Mouse (Mus musculus) embryonic facial prominence, embryonic 12.5 days (tissue): ENCODE results near the gene Cyp26a1. TPM values are rescaled to one million over a fixed set of nuclear protein-coding genes. Genes with fewer than 3 reads are reported as not detected.

Source experiments
- ATAC-seq: fragments of 200-750 bp; cut with Nextera tagmentation; 2 replicates; pipeline ENCODE4 v1.8.0; 2017; ENCODE audit not compliant: insufficient number of reproducible peaks, insufficient read depth, low FRiP score, low TSS enrichment
- H3K27ac ChIP-seq: fragments of 300-500 bp; sonication (generic); 2 replicates; pipeline ENCODE4 v1.5.1; 2016; ENCODE audit warnings: mild to moderate bottlenecking
- H3K27me3 ChIP-seq: fragments of 300-500 bp; sonication (generic); 2 replicates; pipeline ENCODE4 v1.6.1; 2016; ENCODE audit warnings: mild to moderate bottlenecking, moderate library complexity
- H3K36me3 ChIP-seq: fragments of 300-500 bp; sonication (generic); 2 replicates; pipeline ENCODE4 v1.6.1; 2016; ENCODE audit warnings: mild to moderate bottlenecking
- H3K4me1 ChIP-seq: fragments of 300-500 bp; sonication (generic); 2 replicates; pipeline ENCODE4 v1.6.1; 2016
- H3K4me2 ChIP-seq: fragments of 300-500 bp; sonication (generic); replicated peaks from 2 replicates; pipeline ENCODE4 v1.6.1; 2016; ENCODE audit warnings: mild to moderate bottlenecking, moderate library complexity
- H3K4me3 ChIP-seq: fragments of 300-500 bp; sonication (generic); 2 replicates; pipeline ENCODE4 v1.5.1; 2016; ENCODE audit warnings: mild to moderate bottlenecking
- H3K9ac ChIP-seq: fragments of 300-500 bp; sonication (generic); 2 replicates; pipeline ENCODE4 v1.6.1; 2016; ENCODE audit warnings: mild to moderate bottlenecking, moderate library complexity
- H3K9me3 ChIP-seq: fragments of 300-500 bp; sonication (generic); 2 replicates; pipeline ENCODE4 v1.6.1; 2016; ENCODE audit warnings: mild to moderate bottlenecking, moderate library complexity
- WGBS: fragments of 180-500 bp; shearing (Covaris S2); methylation state at CpG from one replicate; pipeline ENCODE4 v1.1.7; 2016; 5-methylcytosine and 5-hydroxymethylcytosine counted together
- polyA plus RNA-seq: library from polyadenylated mRNA; unstranded; fragments of >200 nt; fragmentation: Nextera tagmentation; extraction: Ambion mirVana; gene quantifications from 2 replicates; pipeline ENCODE4 v1.2.1, GENCODE M21; 2016

The Cyp26a1 gene
- polyA plus RNA-seq, 1 experiment from 2014 or later: 11.8 TPM

DNA sequence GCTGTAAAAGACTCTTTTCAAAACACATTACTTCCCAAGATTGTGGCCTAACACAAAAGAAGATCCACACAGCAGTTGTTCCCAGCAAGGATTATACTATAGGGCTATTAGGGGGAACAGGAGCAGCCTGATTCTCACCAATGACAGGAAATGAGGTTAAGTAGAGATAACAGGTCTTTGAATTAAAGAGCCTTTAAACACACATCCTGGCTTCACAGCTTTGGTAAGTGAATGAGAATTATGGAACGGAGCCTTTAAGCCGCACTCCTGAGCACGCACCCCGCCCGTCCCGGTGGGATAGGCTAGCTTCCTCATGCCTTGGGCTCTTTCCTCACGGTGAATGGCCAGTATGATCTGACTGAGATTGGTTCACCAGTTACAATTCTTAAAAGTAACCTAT lies 42.4 kb downstream of the Cyp26a1 start:
- Histone ChIP-seq H3K36me3 (no peaks in the 10 kb centered on the region), H3K4me1 (no peaks in the 10 kb centered on the region), H3K27me3 (no peaks in the 10 kb centered on the region), H3K4me3 (no peak overlapping the region), H3K27ac (no peak overlapping the region), H3K9ac (no peak overlapping the region), H3K4me2 (no peak overlapping the region), H3K9me3 (no peaks in the 10 kb centered on the region)
- ATAC-seq: no peak
- WGBS: 68% methylated on average over 7 of the region's 7 CpGs

Other genes with a start within 250 kb of the Cyp26a1 start
- gene Exoc6, start 147.4 kb upstream of the Cyp26a1 start, polyA plus RNA-seq: 7.4 and 7.7 TPM in 2 replicates
- 1.0 and 1.1 TPM in 2 replicates for gene Cyp26c1, start 12.2 kb upstream of the Cyp26a1 start, polyA plus RNA-seq